Comparison of ENCODE assay signal across 17 mouse cellular contexts in genomic region chr9:109032435-109032834, GRCm38 (mm10). TPM values are rescaled to one million over a fixed set of nuclear protein-coding genes. Genes with fewer than 3 reads are reported as not detected.
"Had no signal": no experiment of that assay in that cellular context is flagged by ENCODE, and none has a peak within 500 bp of the region (broad histone marks: within the 10 kb centered on the region; RNA-seq: fewer than 3 reads in every experiment).

No protein-coding gene starts in this region.

- H3K4me1 ChIP-seq: kidney, embryonic 15.5 days; limb, embryonic 15.5 days; midbrain, embryonic 12.5 days; neural tube, embryonic 15.5 days had no signal

- DNase-seq: kidney, adult 2 months; layer of hippocampus, adult 9-11 months; lung, adult 2 months; lung, postnatal 36 days had no signal

- H3K27me3 ChIP-seq: kidney, embryonic 15.5 days; limb, embryonic 15.5 days; midbrain, embryonic 12.5 days; neural tube, embryonic 15.5 days had no signal

- H3K9ac ChIP-seq: kidney, embryonic 15.5 days; limb, embryonic 15.5 days; midbrain, embryonic 12.5 days; neural tube, embryonic 15.5 days had no signal

- H3K36me3 ChIP-seq: kidney, embryonic 15.5 days; limb, embryonic 15.5 days had no signal

- H3K27ac ChIP-seq: kidney, embryonic 15.5 days; limb, embryonic 15.5 days; midbrain, embryonic 12.5 days; neural tube, embryonic 15.5 days; stomach, postnatal 0 days had no signal

- ATAC-seq: intestine, embryonic 16.5 days; lung, postnatal 0 days; midbrain, embryonic 16.5 days had no signal

- H3K4me2 ChIP-seq: kidney, embryonic 15.5 days; limb, embryonic 15.5 days; midbrain, embryonic 12.5 days; neural tube, embryonic 15.5 days had no signal

- H3K4me3 ChIP-seq: kidney, embryonic 15.5 days; limb, embryonic 15.5 days; megakaryocyte, embryonic 14.5 days; midbrain, embryonic 12.5 days; neural tube, embryonic 15.5 days had no signal

- H3K9me3 ChIP-seq: kidney, embryonic 15.5 days; limb, embryonic 15.5 days; megakaryocyte, embryonic 14.5 days; midbrain, embryonic 12.5 days; neural tube, embryonic 15.5 days had no signal

RNA-seq across cellular contexts. Expression of gene Ucn2, which starts 46.6 kb away (rescaled TPM):
- total RNA-seq: left cerebral cortex, adult 18-20 months; left cerebral cortex, postnatal 14 days had no signal
- polyA plus RNA-seq: intestine, embryonic 16.5 days; limb, embryonic 11.5 days; lung, postnatal 0 days; midbrain, embryonic 12.5 days; midbrain, embryonic 16.5 days; neural tube, embryonic 11.5 days; neural tube, embryonic 15.5 days; stomach, postnatal 0 days had no signal
